14 mouse cellular contexts compared by ENCODE assay signal in the genomic region with DNA sequence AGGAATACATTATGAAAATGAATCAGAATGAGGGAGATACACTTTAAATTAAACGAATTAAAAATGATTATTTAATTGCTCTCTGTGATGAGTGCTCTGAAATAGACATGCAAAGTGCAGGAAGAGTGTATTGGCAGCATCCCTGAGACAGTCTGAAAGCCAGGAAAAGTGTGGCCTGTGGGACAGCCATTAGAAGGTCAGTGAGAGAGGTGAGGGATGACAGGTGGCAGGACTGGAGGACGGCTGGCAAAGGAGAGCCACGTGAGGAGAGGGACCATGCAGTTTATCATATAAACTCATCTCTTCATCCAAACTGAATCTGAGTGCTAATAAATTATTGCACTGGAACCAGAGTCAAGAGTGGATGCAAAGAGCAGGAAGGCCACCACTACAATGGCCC.
"Had no signal": no experiment of that assay in that cellular context is flagged by ENCODE, and none has a peak within 500 bp of the region (broad histone marks: within the 10 kb centered on the region; RNA-seq: fewer than 3 reads in every experiment).

No protein-coding gene starts in this region.

- H3K27ac ChIP-seq: limb, embryonic 12.5 days; limb, embryonic 15.5 days; liver, embryonic 14.5 days; macrophage; midbrain, embryonic 13.5 days had no signal

- ATAC-seq: liver, postnatal 0 days; lung, postnatal 0 days; midbrain, embryonic 13.5 days had no signal

- H3K27me3 ChIP-seq: limb, embryonic 12.5 days; limb, embryonic 15.5 days; midbrain, embryonic 13.5 days had no signal

- H3K4me3 ChIP-seq: limb, embryonic 12.5 days; limb, embryonic 15.5 days; midbrain, embryonic 13.5 days had no signal

- H3K9ac ChIP-seq: limb, embryonic 12.5 days; limb, embryonic 15.5 days; liver, embryonic 14.5 days; liver, postnatal 0 days; lung, embryonic 14.5 days; midbrain, embryonic 13.5 days had no signal

- H3K36me3 ChIP-seq: limb, embryonic 12.5 days; limb, embryonic 15.5 days; midbrain, embryonic 13.5 days had no signal

- H3K4me2 ChIP-seq: limb, embryonic 12.5 days; limb, embryonic 15.5 days; liver, embryonic 11.5 days; lung, embryonic 14.5 days; midbrain, embryonic 13.5 days had no signal

- H3K9me3 ChIP-seq: limb, embryonic 12.5 days; limb, embryonic 15.5 days; midbrain, embryonic 13.5 days had no signal

- DNase-seq: kidney, postnatal 14 days; kidney, postnatal 4 days; left cerebral cortex, postnatal 4 days; liver, postnatal 0 days; lung, embryonic 14.5 days; thymus, adult 18-20 months; thymus, postnatal 4 days had no signal

- H3K4me1 ChIP-seq: limb, embryonic 12.5 days; limb, embryonic 15.5 days had no signal
